Mouse (Mus musculus) spleen, adult 2 months (tissue): ENCODE measurements around the gene Syt16.

ENCODE experiments used
- CTCF ChIP-seq: fragments of 200-500 bp; IDR thresholded peaks from 2 replicates; pipeline ENCODE4 v1.5.1; 2011; ENCODE audit warnings: mild to moderate bottlenecking, inconsistent platforms; ENCODE audit not compliant: insufficient read depth, insufficient read length, insufficient replicate concordance; ENCODE audit errors: extremely low read depth
- POLR2A ChIP-seq: fragments of 200-500 bp; IDR thresholded peaks from 2 replicates; pipeline ENCODE4 v1.6.1; 2011; ENCODE audit warnings: low read depth, low read length, inconsistent platforms

GRCm38 (mm10) chr12:74089342-74090131 lies 92.1 kb downstream of the Syt16 start:
- no peak for TF ChIP-seq POLR2A
- TF ChIP-seq CTCF = no peak
